In genomic region chr11:69251135-69251842, GRCm38 (mm10) we compare ENCODE assay signal across 11 mouse cellular contexts. TPM values are rescaled to one million over a fixed set of nuclear protein-coding genes. Genes with fewer than 3 reads are reported as not detected.
DNase-seq lines count a peak whose midpoint lies in the region; ATAC-seq and TF ChIP-seq lines count a peak whose summit lies in the region.
"Had no signal": no experiment of that assay in that cellular context is flagged by ENCODE, and none has a peak within 500 bp of the region (broad histone marks: within the 10 kb centered on the region; RNA-seq: fewer than 3 reads in every experiment).

No protein-coding gene starts in this region.

- H3K9ac ChIP-seq in limb, embryonic 14.5 days (ENCODE audit: low read depth, low read length, severe bottlenecking) = no peak overlapping the region
- H3K9ac ChIP-seq: heart, embryonic 13.5 days had no signal

- WGBS in spleen, adult 2 months = 68% methylated on average over 14 of the region's 14 CpGs
- WGBS in limb, embryonic 14.5 days = 61% methylated on average over 14 of the region's 14 CpGs

- no peaks in the 10 kb centered on the region for H3K27me3 ChIP-seq in spleen, adult 2 months (ENCODE audit: control insufficient read depth, insufficient read depth, low read length)
- H3K27me3 ChIP-seq in limb, embryonic 14.5 days (ENCODE audit: control insufficient read depth, insufficient read depth, low read length) = no peaks in the 10 kb centered on the region

- TF ChIP-seq POLR2A in spleen, adult 2 months (IDR thresholded peaks at IDR 0.05; ENCODE audit: low read depth, low read length) = no peak
- TF ChIP-seq POLR2A in limb, embryonic 14.5 days (IDR thresholded peaks at IDR 0.05; ENCODE audit: borderline replicate concordance, extremely low read depth, insufficient read depth, insufficient read length) = no peak

- no peak overlapping the region for H3K4me3 ChIP-seq in spleen, adult 2 months (ENCODE audit: extremely low read depth, insufficient read depth, insufficient read length)
- H3K4me3 ChIP-seq in limb, embryonic 14.5 days (replicated peaks; ENCODE audit: low read length) = no peak overlapping the region
- H3K4me3 ChIP-seq: forebrain, embryonic 10.5 days; heart, embryonic 13.5 days had no signal

- H3K36me3 ChIP-seq in spleen, adult 2 months (ENCODE audit: control insufficient read depth, insufficient read depth, low read length) = no peaks in the 10 kb centered on the region
- no peaks in the 10 kb centered on the region for H3K36me3 ChIP-seq in limb, embryonic 14.5 days (ENCODE audit: control insufficient read depth, insufficient read depth, low read length)
- H3K36me3 ChIP-seq: forebrain, embryonic 10.5 days; heart, embryonic 13.5 days had no signal

- ATAC-seq in limb, embryonic 14.5 days (ENCODE audit: low FRiP score, low read depth) = no peak

- H3K4me2 ChIP-seq in limb, embryonic 14.5 days (replicated peaks; ENCODE audit: low read depth, low read length, severe bottlenecking) = no peak overlapping the region
- H3K4me2 ChIP-seq: heart, embryonic 13.5 days had no signal

- H3K4me1 ChIP-seq in spleen, adult 2 months (ENCODE audit: control insufficient read depth, insufficient read depth, insufficient read length) = no peaks in the 10 kb centered on the region
- H3K4me1 ChIP-seq in limb, embryonic 14.5 days (ENCODE audit: control insufficient read depth, insufficient read depth, low read length) = 0 out of 2 replicates have a peak, but pooled peaks cover 4% of the 10 kb centered on the region

- no peaks in the 10 kb centered on the region for H3K9me3 ChIP-seq in limb, embryonic 14.5 days (ENCODE audit: control insufficient read depth, low read length)
- H3K9me3 ChIP-seq: forebrain, embryonic 10.5 days; heart, embryonic 13.5 days had no signal

- TF ChIP-seq CTCF in spleen, adult 2 months (IDR thresholded peaks at IDR 0.05; ENCODE audit: extremely low read depth, insufficient read depth, insufficient read length, insufficient replicate concordance) = peak; percentile 50; the same call in 1 of the 2 replicates

- H3K27ac ChIP-seq in spleen, adult 2 months (ENCODE audit: insufficient read depth, low read length) = no peak overlapping the region
- peak overlapping the region; percentile 33; the same call in 1 of the 2 replicates for H3K27ac ChIP-seq in limb, embryonic 14.5 days (replicated peaks; ENCODE audit: low read depth, low read length)
- H3K27ac ChIP-seq: forebrain, embryonic 10.5 days; heart, embryonic 13.5 days had no signal

- DNase-seq in embryo, embryonic 10.5 days (ENCODE audit: low spot score) = peak; percentile 45
- DNase-seq in embryo, embryonic 9.5 days (ENCODE audit: extremely low spot score) = no peak
- DNase-seq in spleen, adult 2 months (ENCODE audit: low read depth in 1 of 2, low spot score in 2 of 2) = no peak
- no peak for DNase-seq in spleen, adult 18-20 months
- no peak for DNase-seq in limb, embryonic 14.5 days (ENCODE audit: low spot score)
- DNase-seq in frontal cortex, postnatal 10 days (ENCODE audit: low spot score in 2 of 2) = no peak
- DNase-seq in adrenal gland, adult 8-10 months = no peak
- DNase-seq in heart, postnatal 4 days = no peak

RNA-seq across cellular contexts. Expression of gene Gucy2e, which starts 14.5 kb away (rescaled TPM):
- polyA plus RNA-seq in spleen, adult 2 months (2012; rRNA removed) = 0.02 and 0.04 TPM in 2 replicates
- polyA plus RNA-seq in limb, embryonic 14.5 days (2012; rRNA removed) = 0.09 and 0.14 TPM in 2 replicates
- polyA plus RNA-seq in limb, embryonic 14.5 days (2014; fragmentation: Nextera tagmentation; extraction: Ambion mirVana) = 0.06 and 0.12 TPM in 2 replicates
- not detected for total RNA-seq in adrenal gland, adult 8-10 months (2022)
- total RNA-seq in heart, postnatal 4 days (2021) = under 1 TPM; 0.09 to 0.12 TPM
- polyA plus RNA-seq: liver, embryonic 16.5 days had no signal

RNA-seq across cellular contexts. Expression of gene Alox8, which starts 53.6 kb away (rescaled TPM):
- 0.12 and 0.18 TPM in 2 replicates for polyA plus RNA-seq in spleen, adult 2 months (2012; rRNA removed)
- 0.04 and 0.06 TPM in 2 replicates for polyA plus RNA-seq in limb, embryonic 14.5 days (2012; rRNA removed)
- 0.08 and 0.15 TPM in 2 replicates for polyA plus RNA-seq in limb, embryonic 14.5 days (2014; fragmentation: Nextera tagmentation; extraction: Ambion mirVana)
- not detected for total RNA-seq in adrenal gland, adult 8-10 months (2022)
- 1 to 10 TPM; 3.8 to 5.0 TPM for total RNA-seq in heart, postnatal 4 days (2021)

Comparison
In these comparisons a context has a peak if more than half of its experiments do, and no peak if none do; other contexts are left out.
1. RNA of gene Alox8, which starts 53.6 kb away (total RNA-seq): 3.8 to 5.0 TPM in heart, postnatal 4 days; not detected in adrenal gland, adult 8-10 months; every median in the first group is over 4 times any median in the second.